Mouse (Mus musculus): ENCODE data around the gene Olfr510.
"Not testable (repeated sequence)": the region's sequence is repeated elsewhere in the genome, so short reads cannot be mapped to it uniquely, and the experiment has no call there.

Gene Olfr510

DNA sequence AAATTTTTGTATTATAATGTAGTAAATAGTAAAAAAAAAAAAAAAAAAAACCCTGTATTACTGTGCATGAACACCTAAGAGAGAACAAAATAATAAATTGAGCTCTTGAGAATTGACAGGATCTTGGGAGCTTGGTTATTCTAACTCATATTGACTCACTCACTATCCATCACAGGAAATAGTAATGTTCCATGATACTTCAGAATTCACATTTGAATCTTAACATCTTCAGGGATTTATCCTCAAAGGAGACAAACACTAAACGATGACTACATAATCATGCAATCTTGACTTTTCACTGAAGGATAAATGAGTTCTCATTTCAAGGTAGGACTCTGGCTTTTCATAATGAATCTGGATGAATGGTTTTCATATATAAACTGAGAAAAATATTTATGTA, at the start of gene Olfr510:
TSS of gene Olfr510 (plus strand) at position 301 of the 400 bp plus-strand sequence.
- DNase-seq (ENCODE audit: low read depth, low spot score): no peak

DNA sequence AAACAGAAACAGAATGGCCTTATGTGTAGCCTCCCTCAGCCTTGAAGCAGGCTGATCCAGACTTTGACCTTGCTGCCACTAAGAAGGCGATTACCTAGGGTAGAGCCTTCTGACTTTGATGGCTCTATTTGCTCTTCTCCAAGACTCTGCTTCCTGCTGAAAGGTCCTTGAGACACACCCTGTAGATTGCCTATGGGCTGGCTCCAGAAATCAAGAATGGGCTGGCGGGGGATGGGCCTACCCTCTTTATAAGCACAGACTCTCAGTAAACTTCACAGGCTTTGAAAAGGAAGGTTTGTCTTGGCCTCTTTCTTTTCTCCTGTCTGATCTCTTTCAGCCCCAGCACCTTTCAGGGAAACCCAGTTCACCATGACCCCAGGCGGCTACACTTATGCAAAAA, 49.4 kb upstream of the Olfr510 start:
- DNase-seq (ENCODE audit: low read depth, low spot score): not testable (repeated sequence)

DNA sequence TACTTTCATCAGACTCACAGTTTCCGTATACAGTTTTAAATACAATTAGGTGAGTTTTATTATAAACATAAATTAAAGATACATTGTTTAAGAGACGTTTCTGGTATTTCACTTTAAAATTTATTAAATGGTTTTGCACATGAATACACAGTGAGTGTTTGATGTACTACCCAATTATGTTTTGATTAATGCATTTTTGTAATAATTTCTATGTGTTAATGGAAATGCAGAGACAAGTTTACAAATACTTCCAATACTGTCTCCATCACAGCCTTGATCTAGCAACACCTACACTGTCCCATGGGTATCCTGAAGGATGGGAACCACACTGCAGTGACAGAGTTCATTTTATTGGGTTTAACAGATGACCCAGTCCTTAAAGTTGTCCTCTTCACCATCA, 44.7 kb upstream of the Olfr510 start, which contains the start of gene Olfr507:
TSS of gene Olfr507 (plus strand) at position 301 of the 400 bp plus-strand sequence.
- no peak for DNase-seq (ENCODE audit: low read depth, low spot score)

DNA sequence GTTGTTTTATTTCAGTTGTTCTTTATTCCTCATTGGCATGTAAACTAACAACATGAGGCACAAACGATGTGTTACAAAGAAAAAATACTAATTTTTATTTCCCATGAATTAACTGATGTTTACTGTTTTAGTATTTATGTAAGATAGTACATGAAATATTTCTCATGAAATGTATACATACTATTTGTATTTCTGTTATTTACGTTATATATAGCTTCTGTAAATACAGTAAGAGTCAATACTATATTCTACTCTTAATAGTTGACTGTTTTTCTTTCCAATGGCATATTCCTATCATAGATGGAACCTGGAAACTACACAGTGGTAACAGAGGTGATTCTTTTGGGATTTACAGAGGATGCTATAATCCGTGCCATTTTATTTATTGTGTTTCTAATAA, 36.5 kb upstream of the Olfr510 start, which contains the start of gene Olfr508:
TSS of gene Olfr508 (plus strand) at position 301 of the 400 bp plus-strand sequence.
- DNase-seq (ENCODE audit: low read depth, low spot score): no peak

DNA sequence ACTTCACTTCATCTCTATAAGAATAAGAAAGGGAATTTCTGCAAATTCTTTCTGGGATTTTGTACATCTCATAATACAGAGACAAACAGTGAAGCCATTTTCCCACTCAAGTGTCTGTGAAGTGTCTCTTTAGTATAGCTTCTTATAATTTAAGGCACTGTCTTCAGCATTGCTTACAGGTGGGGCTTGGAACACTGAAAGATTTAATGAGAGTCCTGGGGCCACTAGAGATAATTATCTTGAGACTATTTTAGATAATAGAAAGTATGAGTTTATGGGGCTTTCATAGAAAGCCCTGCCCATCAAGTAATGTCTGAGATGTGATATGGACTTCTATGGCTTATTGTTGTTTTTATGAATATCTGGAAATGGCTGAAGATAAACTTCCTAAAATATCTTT, 14.4 kb upstream of the Olfr510 start, which contains the start of gene Olfr509:
TSS of gene Olfr509 (minus strand) at position 101 of the 400 bp plus-strand sequence.
- no peak for DNase-seq (ENCODE audit: low read depth, low spot score)

DNA sequence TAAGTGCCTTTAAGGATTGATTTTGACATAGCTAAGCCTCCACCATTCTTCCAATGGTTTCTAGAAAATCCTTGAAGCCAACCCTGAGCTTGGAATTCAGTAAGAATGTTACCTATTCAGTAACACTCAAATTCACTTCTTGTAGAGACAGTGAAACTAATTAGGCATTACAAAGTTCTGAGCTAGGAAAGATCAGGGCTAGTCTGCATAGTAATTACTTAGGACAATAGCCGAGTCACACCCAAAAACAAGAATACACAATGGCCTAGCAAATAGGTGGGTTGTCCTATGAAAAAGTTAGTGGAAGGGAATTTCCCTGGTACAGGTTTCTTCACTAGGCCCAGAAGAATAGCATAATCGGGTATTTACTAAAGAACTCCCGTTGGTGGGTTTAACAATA, 3.8 kb upstream of the Olfr510 start:
- DNase-seq (ENCODE audit: low read depth, low spot score): no peak

DNA sequence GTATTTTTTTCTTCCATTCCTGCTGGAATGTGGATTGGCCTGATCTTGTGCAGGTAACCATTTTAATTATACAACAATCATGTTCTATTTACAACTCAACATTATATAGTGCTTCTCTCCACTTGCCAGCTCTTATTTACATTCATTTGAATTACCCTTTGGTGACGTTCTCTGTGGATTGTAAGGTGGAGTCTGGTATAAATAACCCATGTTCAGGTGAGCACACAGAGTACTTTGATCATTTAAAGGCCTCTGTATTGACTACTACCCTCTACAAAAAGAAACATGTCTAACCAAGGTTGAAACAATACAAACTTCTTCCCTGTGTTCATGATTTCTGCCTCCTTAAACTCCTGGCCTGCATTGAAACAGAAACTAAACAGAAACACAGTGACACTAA, 4.8 kb downstream of the Olfr510 start:
- DNase-seq (ENCODE audit: low read depth, low spot score): no peak

DNA sequence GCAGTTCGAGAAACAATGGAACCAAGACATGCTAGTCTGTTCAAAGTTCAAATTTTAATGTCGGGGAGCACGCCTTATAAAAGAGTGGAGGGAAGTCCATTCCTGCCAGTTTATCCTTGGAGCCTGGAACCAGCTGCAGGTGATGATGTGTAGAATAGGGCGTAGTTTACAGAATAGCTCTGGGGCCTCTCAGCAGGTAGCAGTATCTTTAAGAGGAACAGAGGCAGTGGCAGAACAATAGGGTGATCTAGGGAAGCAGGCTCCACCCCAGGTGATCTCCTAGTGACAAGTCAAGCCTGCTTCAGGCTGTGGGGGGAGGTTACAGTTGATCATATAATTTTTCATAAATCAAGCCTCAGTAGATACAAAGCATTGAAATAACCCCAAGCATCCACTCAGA, 12.7 kb downstream of the Olfr510 start:
- DNase-seq (ENCODE audit: low read depth, low spot score): no peak

DNA sequence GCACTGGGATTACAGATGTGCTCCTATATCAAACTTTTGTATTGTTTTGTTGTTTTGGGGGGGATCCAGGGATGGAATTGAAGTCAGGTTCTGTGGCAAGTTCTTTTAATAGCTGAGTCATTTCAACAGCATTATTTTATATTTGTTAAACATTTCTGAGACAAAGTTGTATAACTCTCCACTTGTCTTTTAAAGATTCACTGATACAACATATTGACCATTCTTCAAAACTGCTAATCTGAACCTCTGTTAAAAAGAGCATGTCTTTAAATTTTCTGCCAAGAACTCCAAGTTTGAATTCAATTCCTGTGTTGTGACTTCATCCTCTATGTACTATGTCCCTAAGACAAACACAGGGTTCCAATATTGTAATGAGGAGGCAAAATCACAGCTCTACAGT, 46.8 kb downstream of the Olfr510 start, which contains the start of gene Olfr512:
TSS of gene Olfr512 (plus strand) at position 301 of the 400 bp plus-strand sequence.
- no peak for DNase-seq (ENCODE audit: low read depth, low spot score)
